Mouse (Mus musculus): ENCODE results near the gene Cdk5r2.

Cdk5r2 gene

GRCm38 (mm10) chr1:74843090-74843489 is 11.6 kb upstream of the Cdk5r2 start:
- no peak for TF ChIP-seq GATA4 (IDR thresholded peaks at IDR 0.05; ENCODE audit: insufficient replicate concordance, low read length)

- no peak for TF ChIP-seq GATA4 (IDR thresholded peaks at IDR 0.05; ENCODE audit: insufficient replicate concordance, low read length)
Measured at GRCm38 (mm10) chr1:74846341-74846740, 8.4 kb upstream of the Cdk5r2 start.

- TF ChIP-seq GATA4 (IDR thresholded peaks at IDR 0.05; ENCODE audit: insufficient replicate concordance, low read length), result no peak
Measured at GRCm38 (mm10) chr1:74848946-74849345, 5.8 kb upstream of the Cdk5r2 start.

- TF ChIP-seq GATA4 (IDR thresholded peaks at IDR 0.05; ENCODE audit: insufficient replicate concordance, low read length), result no peak
Measured at GRCm38 (mm10) chr1:74850251-74850650, 4.5 kb upstream of the Cdk5r2 start.

GRCm38 (mm10) chr1:74851001-74851775 is 3.5 kb upstream of the Cdk5r2 start:
- TF ChIP-seq GATA4 (IDR thresholded peaks at IDR 0.05; ENCODE audit: insufficient replicate concordance, low read length), result no peak

GRCm38 (mm10) chr1:74855156-74855555 is 422 bp downstream of the Cdk5r2 start:
- TF ChIP-seq GATA4 (IDR thresholded peaks at IDR 0.05; ENCODE audit: insufficient replicate concordance, low read length), result no peak

GRCm38 (mm10) chr1:74855651-74856438 is 1.1 kb downstream of the Cdk5r2 start:
- no peak for TF ChIP-seq GATA4 (IDR thresholded peaks at IDR 0.05; ENCODE audit: insufficient replicate concordance, low read length)

- no peak for TF ChIP-seq GATA4 (IDR thresholded peaks at IDR 0.05; ENCODE audit: insufficient replicate concordance, low read length)
Measured at GRCm38 (mm10) chr1:74856439-74856720, 1.6 kb downstream of the Cdk5r2 start.

- TF ChIP-seq GATA4 (IDR thresholded peaks at IDR 0.05; ENCODE audit: insufficient replicate concordance, low read length), result no peak
Measured at GRCm38 (mm10) chr1:74856791-74857190, 2.1 kb downstream of the Cdk5r2 start.

GRCm38 (mm10) chr1:74857201-74857600 is 2.5 kb downstream of the Cdk5r2 start:
- TF ChIP-seq GATA4 (IDR thresholded peaks at IDR 0.05; ENCODE audit: insufficient replicate concordance, low read length), result no peak

GRCm38 (mm10) chr1:74857677-74858076 is 2.9 kb downstream of the Cdk5r2 start:
- TF ChIP-seq GATA4 (IDR thresholded peaks at IDR 0.05; ENCODE audit: insufficient replicate concordance, low read length), result no peak

- TF ChIP-seq GATA4 (IDR thresholded peaks at IDR 0.05; ENCODE audit: insufficient replicate concordance, low read length), result no peak
Measured at GRCm38 (mm10) chr1:74858171-74858719, 3.5 kb downstream of the Cdk5r2 start.

GRCm38 (mm10) chr1:74858805-74859204 is 4.1 kb downstream of the Cdk5r2 start:
- TF ChIP-seq GATA4 (IDR thresholded peaks at IDR 0.05; ENCODE audit: insufficient replicate concordance, low read length), result no peak

GRCm38 (mm10) chr1:74859223-74859984 is 4.7 kb downstream of the Cdk5r2 start:
- no peak for TF ChIP-seq GATA4 (IDR thresholded peaks at IDR 0.05; ENCODE audit: insufficient replicate concordance, low read length)

- no peak for TF ChIP-seq GATA4 (IDR thresholded peaks at IDR 0.05; ENCODE audit: insufficient replicate concordance, low read length)
Measured at GRCm38 (mm10) chr1:74861783-74862182, 7.0 kb downstream of the Cdk5r2 start.
